Mouse (Mus musculus) CH12.LX (cell line): ENCODE results near the gene Mdfic. TPM values are rescaled to one million over a fixed set of nuclear protein-coding genes. Genes with fewer than 3 reads are reported as not detected.

Source experiments
- DNase-seq: peaks from one replicate; pipeline ENCODE4 v3.0.0-alpha.2; 2013; ENCODE audit errors: extremely low read depth
- H3K27ac ChIP-seq: 2 replicates; pipeline ENCODE4 v1.5.1; 2012; ENCODE audit warnings: low read depth, mild to moderate bottlenecking, control low read depth, moderate library complexity; ENCODE audit not compliant: insufficient read depth
- H3K27me3 ChIP-seq: replicated peaks from 2 replicates; pipeline ENCODE3; 2012; ENCODE audit warnings: inconsistent platforms
- H3K36me3 ChIP-seq, 2 experiments: replicated peaks in 1 of 2; 2 replicates each; pipeline versions ENCODE3 to v1.6.1; 2012; ENCODE audit warnings: inconsistent platforms in 1 of 2, low read length in 1 of 2, mild to moderate bottlenecking in 1 of 2, mixed read lengths in 1 of 2, moderate library complexity in 1 of 2; ENCODE audit not compliant: control insufficient read depth in 1 of 2, insufficient read depth in 1 of 2
- H3K4me1 ChIP-seq, 2 experiments: 2 replicates each; pipeline ENCODE4 v1.6.1; 2012; ENCODE audit warnings: inconsistent platforms in 1 of 2, moderate library complexity in 1 of 2; ENCODE audit not compliant: insufficient read depth in 2 of 2, control insufficient read depth in 1 of 2
- H3K4me2 ChIP-seq: 2 replicates; pipeline ENCODE4 v1.6.1; 2012; ENCODE audit warnings: low read depth, mild to moderate bottlenecking, control low read depth; ENCODE audit not compliant: poor library complexity, insufficient read depth, severe bottlenecking
- H3K4me3 ChIP-seq, 3 experiments: fragments of 150-350 bp in 1 of 3; sonication (generic) in 1 of 3; replicated peaks in 1 of 3; 2 replicates each; pipeline versions ENCODE3 to v1.5.1; 2011 to 2012; ENCODE audit warnings: low read depth in 2 of 3, low read length in 2 of 3, mild to moderate bottlenecking in 2 of 3, moderate library complexity in 2 of 3, control low read depth in 1 of 3, improper control_type of control experiment in 1 of 3, inconsistent platforms in 1 of 3, mixed read lengths in 1 of 3; ENCODE audit not compliant: poor library complexity in 1 of 3
- H3K79me2 ChIP-seq: replicated peaks from 2 replicates; pipeline ENCODE4 v1.6.1; 2012; ENCODE audit warnings: mild to moderate bottlenecking, moderate library complexity; ENCODE audit not compliant: control insufficient read depth, poor library complexity, insufficient read depth, severe bottlenecking; ENCODE audit errors: extremely low read depth
- H3K9ac ChIP-seq: 2 replicates; pipeline ENCODE4 v1.6.1; 2012; ENCODE audit warnings: low read depth, mild to moderate bottlenecking, control low read depth, moderate library complexity; ENCODE audit not compliant: insufficient read depth
- H3K9me3 ChIP-seq: replicated peaks from 2 replicates; pipeline ENCODE3; 2012; ENCODE audit warnings: low read length, inconsistent platforms, mixed read lengths
- BHLHE40 ChIP-seq: IDR thresholded peaks from 2 replicates; pipeline ENCODE4 v1.6.1; 2011; ENCODE audit warnings: mild to moderate bottlenecking, low read depth, low read length, improper control_type of control experiment
- CHD2 ChIP-seq: IDR thresholded peaks from 2 replicates; pipeline ENCODE4 v1.6.1; 2011; ENCODE audit warnings: low read length, improper control_type of control experiment
- CTCF ChIP-seq, 2 experiments: IDR thresholded peaks in 1 of 2; conservative IDR thresholded peaks in 1 of 2; 2 replicates each; pipeline ENCODE4 v1.5.1; 2011 to 2012; ENCODE audit warnings: low read depth in 2 of 2, low read length in 2 of 2, improper control_type of control experiment in 1 of 2, inconsistent platforms in 1 of 2, mild to moderate bottlenecking in 1 of 2, moderate library complexity in 1 of 2
- ELF1 ChIP-seq: IDR thresholded peaks from 2 replicates; pipeline ENCODE4 v1.6.1; 2014; ENCODE audit warnings: low read depth, mild to moderate bottlenecking, inconsistent platforms, low read length, improper control_type of control experiment
- EP300 ChIP-seq: IDR thresholded peaks from 2 replicates; pipeline ENCODE4 v1.6.1; 2011; ENCODE audit warnings: low read length, improper control_type of control experiment
- ETS1 ChIP-seq: conservative IDR thresholded peaks from 2 replicates; pipeline ENCODE4 v1.6.1; 2012; ENCODE audit warnings: low read depth, mild to moderate bottlenecking, inconsistent platforms, low read length, improper control_type of control experiment, moderate library complexity
- GABPA ChIP-seq: IDR thresholded peaks from 2 replicates; pipeline ENCODE4 v1.6.1; 2012; ENCODE audit warnings: low read depth, low read length, improper control_type of control experiment, inconsistent platforms; ENCODE audit not compliant: insufficient replicate concordance
- HCFC1 ChIP-seq: IDR thresholded peaks from 2 replicates; pipeline ENCODE4 v1.6.1; 2012; ENCODE audit warnings: low read depth, mild to moderate bottlenecking, inconsistent platforms, low read length, improper control_type of control experiment
- IRF4 ChIP-seq: IDR thresholded peaks from 2 replicates; pipeline ENCODE4 v1.6.1; 2014; ENCODE audit warnings: low read depth, mild to moderate bottlenecking, inconsistent platforms, low read length, improper control_type of control experiment
- JUN ChIP-seq: IDR thresholded peaks from 2 replicates; pipeline ENCODE4 v1.6.1; 2011; ENCODE audit warnings: low read depth, mild to moderate bottlenecking, low read length, improper control_type of control experiment, moderate library complexity; ENCODE audit not compliant: insufficient read depth
- JUND ChIP-seq: conservative IDR thresholded peaks from 2 replicates; pipeline ENCODE4 v1.6.1; 2011; ENCODE audit warnings: low read depth, low read length, improper control_type of control experiment
- MAFK ChIP-seq: IDR thresholded peaks from 2 replicates; pipeline ENCODE4 v1.6.1; 2011; ENCODE audit warnings: low read length, improper control_type of control experiment; ENCODE audit not compliant: insufficient replicate concordance
- MAZ ChIP-seq: IDR thresholded peaks from 2 replicates; pipeline ENCODE4 v1.6.1; 2012; ENCODE audit warnings: low read depth, mild to moderate bottlenecking, inconsistent platforms, low read length, improper control_type of control experiment, moderate library complexity
- MYC ChIP-seq: IDR thresholded peaks from 2 replicates; pipeline ENCODE4 v1.6.1; 2011; ENCODE audit warnings: low read depth, mild to moderate bottlenecking, improper control_type of control experiment, low read length
- NELFE ChIP-seq: IDR thresholded peaks from 2 replicates; pipeline ENCODE4 v1.6.1; 2011; ENCODE audit warnings: low read depth, low read length, improper control_type of control experiment
- RCOR1 ChIP-seq: conservative IDR thresholded peaks from 2 replicates; pipeline ENCODE4 v1.6.1; 2012; ENCODE audit warnings: low read depth, mild to moderate bottlenecking, inconsistent platforms, low read length, improper control_type of control experiment
- SMC3 ChIP-seq: IDR thresholded peaks from 2 replicates; pipeline ENCODE4 v1.6.1; 2011; ENCODE audit warnings: low read depth, low read length, improper control_type of control experiment
- TBP ChIP-seq: conservative IDR thresholded peaks from 2 replicates; pipeline ENCODE4 v1.6.1; 2011; ENCODE audit warnings: low read depth, low read length, improper control_type of control experiment
- UBTF ChIP-seq: IDR thresholded peaks from 2 replicates; pipeline ENCODE4 v1.6.1; 2012; ENCODE audit warnings: low read depth, mild to moderate bottlenecking, inconsistent platforms, low read length, improper control_type of control experiment, moderate library complexity
- USF1 ChIP-seq: IDR thresholded peaks from 2 replicates; pipeline ENCODE4 v1.6.1; 2014; ENCODE audit warnings: low read depth, mild to moderate bottlenecking, inconsistent platforms, low read length, improper control_type of control experiment
- USF2 ChIP-seq: conservative IDR thresholded peaks from 2 replicates; pipeline ENCODE4 v1.6.1; 2011; ENCODE audit warnings: low read depth, low read length, improper control_type of control experiment
- ZC3H11A ChIP-seq: IDR thresholded peaks from 2 replicates; pipeline ENCODE4 v1.6.1; 2012; ENCODE audit warnings: low read depth, mild to moderate bottlenecking, inconsistent platforms, low read length, improper control_type of control experiment
- ZMIZ1 ChIP-seq: IDR thresholded peaks from 2 replicates; pipeline ENCODE4 v1.6.1; 2012; ENCODE audit warnings: low read depth, mild to moderate bottlenecking, inconsistent platforms, low read length, improper control_type of control experiment
- ZNF384 ChIP-seq: IDR thresholded peaks from 2 replicates; pipeline ENCODE4 v1.6.1; 2012; ENCODE audit warnings: low read depth, low read length, improper control_type of control experiment, inconsistent platforms
- dilution Hi-C: fragments of 300-500 bp; cut with MboI; formaldehyde crosslinking; loops from 2 replicates; pipeline ENCODE4 v1.14.3; 2020; ENCODE audit warnings: low sequenced_read_pairs; ENCODE audit not compliant: extremely low pct_unique_long_range_greater_than_20kb, extremely low pct_ligation_motif_present
- in situ Hi-C: fragments of 300-500 bp; cut with MboI; formaldehyde crosslinking; loops from 3 replicates; pipeline ENCODE4 v1.14.3; 2019; ENCODE audit warnings: low sequenced_read_pairs, low pct_ligation_motif_present, low pct_unique_long_range_greater_than_20kb, mixed read lengths
- polyA plus RNA-seq: library from polyadenylated mRNA; unstranded; fragments of >175 nt; gene quantifications from 2 replicates; pipeline ENCODE4 v1.2.1, GENCODE M21; 2012; ENCODE audit warnings: low read depth; ENCODE audit not compliant: insufficient read length
- total RNA-seq, 2 experiments: library from RNA; depleted of rRNA; stranded (reverse); fragments of 300-350 nt in 1 of 2; fragments of >200 nt in 1 of 2; gene quantifications; 2 replicates each; pipeline ENCODE4 v1.2.3; 2012 to 2014

Gene Mdfic
- total and polyA plus RNA-seq, 3 experiments = 8.3 to 14.7 (median 14.1) TPM

GRCm38 (mm10) chr6:15760750-15761149 lies 40.3 kb downstream of the Mdfic start:
- in situ Hi-C loops (no loop called here), dilution Hi-C loops (no loop called here)
- Histone ChIP-seq H3K27me3 (no peaks in the 10 kb centered on the region), H3K27ac (no peak overlapping the region), H3K36me3 (peaks cover 5 to 18% of the 10 kb centered on the region in 2 experiments), H3K9me3 (no peaks in the 10 kb centered on the region), H3K4me1 (peaks cover 0 to 16% of the 10 kb centered on the region in 2 experiments; a peak in 2 of 4 replicates), H3K79me2 (no peaks in the 10 kb centered on the region; the same call in 1 of the 2 replicates), H3K4me2 (no peak overlapping the region), H3K9ac (no peak overlapping the region)
- TF ChIP-seq NELFE (no peak), EP300 (no peak), BHLHE40 (no peak), HCFC1 (no peak), CTCF (conservative IDR thresholded peaks at IDR 0.05 in 1 of 2, IDR thresholded peaks at IDR 0.05 in 1 of 2; ENCODE audit: low read depth in 2 of 2, low read length in 2 of 2) (no peak), UBTF (no peak)
- TF ChIP-seq, all 38 proteins: peak for 0
- H3K4me3 ChIP-seq = no peak overlapping the region
- no peak for DNase-seq

GRCm38 (mm10) chr6:15764039-15764438 lies 43.6 kb downstream of the Mdfic start:
- H3K9me3 ChIP-seq = no peaks in the 10 kb centered on the region
- TF ChIP-seq SMC3 = no peak
- no peak for TF ChIP-seq BHLHE40
- TF ChIP-seq ZC3H11A = no peak
- no peak for TF ChIP-seq ETS1
- TF ChIP-seq ZNF384 = no peak
- no peak for TF ChIP-seq GABPA
- no peaks in the 10 kb centered on the region; the same call in 1 of the 2 replicates for H3K79me2 ChIP-seq
- no peak for DNase-seq
- in situ Hi-C loops (no loop called here), dilution Hi-C loops (no loop called here)
- peaks cover 0 to 9% of the 10 kb centered on the region in 2 experiments; a peak in 1 of 4 replicates for H3K4me1 ChIP-seq
- H3K4me2 ChIP-seq = no peak overlapping the region
- no peak overlapping the region for H3K27ac ChIP-seq
- no peak overlapping the region for H3K4me3 ChIP-seq
- peaks cover 7 to 23% of the 10 kb centered on the region in 2 experiments for H3K36me3 ChIP-seq
- no peak overlapping the region for H3K9ac ChIP-seq
- H3K27me3 ChIP-seq = no peaks in the 10 kb centered on the region

GRCm38 (mm10) chr6:15767460-15767859 lies 47.0 kb downstream of the Mdfic start:
- H3K27me3 ChIP-seq = no peaks in the 10 kb centered on the region
- in situ Hi-C loops = no loop called here
- no peak overlapping the region for H3K9ac ChIP-seq
- no peak overlapping the region for H3K4me3 ChIP-seq
- TF ChIP-seq JUND (no peak), ZMIZ1 (no peak), MAZ (no peak), ZC3H11A (no peak), USF1 (no peak), HCFC1 (no peak), CHD2 (no peak), ELF1 (no peak), IRF4 (no peak), MAFK (no peak), BHLHE40 (no peak), GABPA (no peak), ETS1 (no peak), MYC (no peak), USF2 (no peak), ZNF384 (no peak), RCOR1 (no peak), JUN (no peak), UBTF (no peak), TBP (no peak)
- no peak for DNase-seq
- H3K27ac ChIP-seq = no peak overlapping the region
- no peaks in the 10 kb centered on the region for H3K9me3 ChIP-seq
- peaks cover 16 to 39% of the 10 kb centered on the region in 2 experiments for H3K36me3 ChIP-seq
- dilution Hi-C loops = no loop called here
- no peaks in the 10 kb centered on the region for H3K79me2 ChIP-seq
- no peak overlapping the region for H3K4me2 ChIP-seq
- peaks cover 0 to 13% of the 10 kb centered on the region in 2 experiments; a peak in 1 of 4 replicates for H3K4me1 ChIP-seq
